Mouse (Mus musculus) brown adipose tissue, adult 24 weeks (tissue): ENCODE results near the gene Gm45234. TPM values are rescaled to one million over a fixed set of nuclear protein-coding genes. Genes with fewer than 3 reads are reported as not detected.

ENCODE experiments used
- H3K27ac ChIP-seq: fragments of 200-500 bp; replicated peaks from 2 replicates; pipeline ENCODE4 v1.5.1; 2012; ENCODE audit warnings: low read depth, mild to moderate bottlenecking, low read length
- H3K4me1 ChIP-seq: fragments of 200-500 bp; 2 replicates; pipeline ENCODE4 v1.6.1; 2012; ENCODE audit warnings: low read length, mixed read lengths; ENCODE audit not compliant: control insufficient read depth, insufficient read depth, insufficient read length
- H3K4me3 ChIP-seq: fragments of 200-500 bp; 2 replicates; pipeline ENCODE4 v1.5.1; 2012; ENCODE audit warnings: low read depth, mild to moderate bottlenecking, low read length, moderate library complexity; ENCODE audit not compliant: insufficient read depth
- polyA plus RNA-seq: library from polyadenylated mRNA; stranded (reverse); fragments of >200 nt; gene quantifications from 2 replicates; pipeline ENCODE4 v1.2.4, GENCODE M21; 2012; ENCODE audit not compliant: missing spikeins, insufficient read depth, insufficient read length

Gm45234 gene
- polyA plus RNA-seq, 1 experiment: not detected

GRCm38 (mm10) chr6:124739231-124739796 is 16.5 kb downstream of the Gm45234 start:
- Histone ChIP-seq H3K27ac (peak overlapping the region; percentile 91; the same call in 1 of the 2 replicates), H3K4me3 (no peak overlapping the region), H3K4me1 (peaks cover 8% of the 10 kb centered on the region; the same call in 1 of the 2 replicates)

- Histone ChIP-seq H3K27ac (no peak within 1 kb of the TSS), H3K4me3 (no peak within 1 kb of the TSS), H3K4me1 (peaks cover 8% of the 10 kb centered on the region; the same call in 1 of the 2 replicates)
Observed at GRCm38 (mm10) chr6:124738511-124739023, 17.3 kb downstream of the Gm45234 start, which contains the start of gene Ptpn6. Gene Ptpn6 (minus strand): TSS chr6:124738714.

GRCm38 (mm10) chr6:124737040-124737439 is 18.8 kb downstream of the Gm45234 start:
- peaks cover 8% of the 10 kb centered on the region; the same call in 1 of the 2 replicates for H3K4me1 ChIP-seq
- H3K27ac ChIP-seq: no peak overlapping the region
- H3K4me3 ChIP-seq: no peak overlapping the region

GRCm38 (mm10) chr6:124734417-124734816 is 21.4 kb downstream of the Gm45234 start:
- no peak overlapping the region for H3K4me3 ChIP-seq
- no peak overlapping the region for H3K27ac ChIP-seq
- peaks cover 4% of the 10 kb centered on the region; the same call in 1 of the 2 replicates for H3K4me1 ChIP-seq

GRCm38 (mm10) chr6:124732476-124733370 is 23.1 kb downstream of the Gm45234 start:
- Histone ChIP-seq H3K4me3 (peak overlapping the region; percentile 55), H3K4me1 (no peaks in the 10 kb centered on the region), H3K27ac (peak overlapping the region; percentile 74; the same call in 1 of the 2 replicates)

GRCm38 (mm10) chr6:124731038-124731437 is 24.8 kb downstream of the Gm45234 start:
- H3K4me3 ChIP-seq: no peak overlapping the region
- no peak overlapping the region for H3K27ac ChIP-seq
- H3K4me1 ChIP-seq: no peaks in the 10 kb centered on the region

- no peaks in the 10 kb centered on the region for H3K4me1 ChIP-seq
- peak overlapping the region; percentile 57 for H3K27ac ChIP-seq
- H3K4me3 ChIP-seq: no peak overlapping the region; the same call in 1 of the 2 replicates
Observed at GRCm38 (mm10) chr6:124729850-124730705, 25.7 kb downstream of the Gm45234 start.

- no peak overlapping the region for H3K27ac ChIP-seq
- H3K4me3 ChIP-seq: no peak overlapping the region
- no peaks in the 10 kb centered on the region for H3K4me1 ChIP-seq
Observed at GRCm38 (mm10) chr6:124728621-124729020, 27.2 kb downstream of the Gm45234 start.

GRCm38 (mm10) chr6:124724472-124724871 is 31.3 kb downstream of the Gm45234 start:
- Histone ChIP-seq H3K4me1 (no peaks in the 10 kb centered on the region), H3K27ac (no peak overlapping the region), H3K4me3 (no peak overlapping the region)

GRCm38 (mm10) chr6:124723541-124723940 is 32.3 kb downstream of the Gm45234 start:
- Histone ChIP-seq H3K4me1 (no peaks in the 10 kb centered on the region), H3K27ac (0 out of 2 replicates have a peak overlapping the region, but pooled peaks have one; percentile 3), H3K4me3 (no peak overlapping the region)

- 0 out of 2 replicates have a peak overlapping the region, but pooled peaks have one; percentile 3 for H3K27ac ChIP-seq
- H3K4me3 ChIP-seq: no peak overlapping the region
- H3K4me1 ChIP-seq: no peaks in the 10 kb centered on the region
Observed at GRCm38 (mm10) chr6:124722876-124723473, 32.8 kb downstream of the Gm45234 start.

- H3K4me1 ChIP-seq: no peaks in the 10 kb centered on the region
- H3K27ac ChIP-seq: no peak overlapping the region
- H3K4me3 ChIP-seq: no peak overlapping the region
Observed at GRCm38 (mm10) chr6:124720904-124721303, 34.9 kb downstream of the Gm45234 start.

GRCm38 (mm10) chr6:124719354-124719978 is 36.4 kb downstream of the Gm45234 start:
- Histone ChIP-seq H3K27ac (no peak overlapping the region), H3K4me3 (no peak overlapping the region), H3K4me1 (no peaks in the 10 kb centered on the region)

- Histone ChIP-seq H3K27ac (no peak overlapping the region), H3K4me3 (no peak overlapping the region)
Observed at GRCm38 (mm10) chr6:124718703-124719102, 37.1 kb downstream of the Gm45234 start.

More at GRCm38 (mm10) chr6:124718703-124719102, 37.1 kb downstream of the Gm45234 start:
- peaks cover 3% of the 10 kb centered on the region; the same call in 1 of the 2 replicates for H3K4me1 ChIP-seq
